Mouse (Mus musculus): ENCODE data around the gene Cd247. TPM values are rescaled to one million over a fixed set of nuclear protein-coding genes. Genes with fewer than 3 reads are reported as not detected.

Gene Cd247
- polyA plus RNA-seq, 1 experiment from 2014 or later = 0.88 TPM

- H3K9ac ChIP-seq (ENCODE audit: low read depth, low read length) = no peak overlapping the region
- no peak for ATAC-seq (ENCODE audit: low FRiP score, low TSS enrichment)
- H3K4me3 ChIP-seq (ENCODE audit: low read length) = no peak overlapping the region
- 71% methylated on average over 3 of the region's 3 CpGs for WGBS
- H3K4me1 ChIP-seq (ENCODE audit: control insufficient read depth, insufficient read depth, low read length) = no peaks in the 10 kb centered on the region
- H3K4me2 ChIP-seq (replicated peaks; ENCODE audit: low read depth, low read length) = no peak overlapping the region
- no peaks in the 10 kb centered on the region for H3K27me3 ChIP-seq (ENCODE audit: control insufficient read depth, insufficient read depth, low read length)
- H3K27ac ChIP-seq (ENCODE audit: low read depth, low read length) = no peak overlapping the region
- H3K9me3 ChIP-seq (ENCODE audit: control insufficient read depth, low read length) = no peaks in the 10 kb centered on the region
- H3K36me3 ChIP-seq (ENCODE audit: control insufficient read depth, insufficient read depth, low read length) = peaks cover 5% of the 10 kb centered on the region; the same call in 1 of the 2 replicates
Measured at GRCm38 (mm10) chr1:165921026-165921425, 132.5 kb downstream of the Cd247 start.

GRCm38 (mm10) chr1:165922488-165922887 is 134.0 kb downstream of the Cd247 start:
- 91% methylated on average over 1 of the region's 1 CpGs for WGBS
- no peaks in the 10 kb centered on the region for H3K4me1 ChIP-seq (ENCODE audit: control insufficient read depth, insufficient read depth, low read length)
- no peak overlapping the region for H3K4me2 ChIP-seq (replicated peaks; ENCODE audit: low read depth, low read length)
- H3K9me3 ChIP-seq (ENCODE audit: control insufficient read depth, low read length) = no peaks in the 10 kb centered on the region
- no peaks in the 10 kb centered on the region for H3K36me3 ChIP-seq (ENCODE audit: control insufficient read depth, insufficient read depth, low read length)
- ATAC-seq (ENCODE audit: low FRiP score, low TSS enrichment) = no peak
- no peak overlapping the region for H3K9ac ChIP-seq (ENCODE audit: low read depth, low read length)
- no peak overlapping the region for H3K4me3 ChIP-seq (ENCODE audit: low read length)
- H3K27ac ChIP-seq (ENCODE audit: low read depth, low read length) = no peak overlapping the region
- no peaks in the 10 kb centered on the region for H3K27me3 ChIP-seq (ENCODE audit: control insufficient read depth, insufficient read depth, low read length)

GRCm38 (mm10) chr1:165925207-165925606 is 136.7 kb downstream of the Cd247 start:
- ATAC-seq (ENCODE audit: low FRiP score, low TSS enrichment) = no peak
- Histone ChIP-seq H3K9ac (ENCODE audit: low read depth, low read length) (no peak overlapping the region), H3K4me2 (replicated peaks; ENCODE audit: low read depth, low read length) (no peak overlapping the region), H3K27me3 (ENCODE audit: control insufficient read depth, insufficient read depth, low read length) (no peaks in the 10 kb centered on the region), H3K9me3 (ENCODE audit: control insufficient read depth, low read length) (no peaks in the 10 kb centered on the region), H3K27ac (ENCODE audit: low read depth, low read length) (no peak overlapping the region), H3K4me1 (ENCODE audit: control insufficient read depth, insufficient read depth, low read length) (no peaks in the 10 kb centered on the region), H3K36me3 (ENCODE audit: control insufficient read depth, insufficient read depth, low read length) (no peaks in the 10 kb centered on the region), H3K4me3 (ENCODE audit: low read length) (no peak overlapping the region)
- 92% methylated on average over 2 of the region's 2 CpGs for WGBS

Other genes starting within 250 kb of the Cd247 start
- 196 and 253 TPM in 2 replicates for gene Mpzl1, start 154.1 kb upstream of the Cd247 start, polyA plus RNA-seq (2014; fragmentation: Nextera tagmentation; extraction: Ambion mirVana)
- gene Rcsd1, start 78.9 kb upstream of the Cd247 start, polyA plus RNA-seq (2014; fragmentation: Nextera tagmentation; extraction: Ambion mirVana) = 29.4 and 44.4 TPM in 2 replicates
- gene Creg1, start 24.9 kb upstream of the Cd247 start, polyA plus RNA-seq (2014; fragmentation: Nextera tagmentation; extraction: Ambion mirVana) = 53.8 and 56.9 TPM in 2 replicates
- gene Pou2f1, start 214.0 kb downstream of the Cd247 start, polyA plus RNA-seq (2014; fragmentation: Nextera tagmentation; extraction: Ambion mirVana) = 25.4 and 32.6 TPM in 2 replicates